Mouse (Mus musculus) adrenal gland, postnatal 10 days (tissue): ENCODE measurements around the gene Bcl2l13. TPM values are rescaled to one million over a fixed set of nuclear protein-coding genes. Genes with fewer than 3 reads are reported as not detected.
A peak's percentile ranks its signal among the peaks of the same experiment; 100 is the strongest.

Experiments
- DNase-seq: peaks from one replicate; pipeline ENCODE4 v3.0.0; 2021; ENCODE audit warnings: mixed read lengths
- microRNA-seq: library from miRNA; unstranded; fragments of <30 nt; microRNA quantifications from one replicate; pipeline ENCODE4 v1.2.0, GENCODE M21; 2021
- total RNA-seq, 2 experiments: library from RNA; stranded (reverse); gene quantifications; 2 replicates each; pipeline ENCODE4 v1.2.3; 2021

Bcl2l13 gene
- total RNA-seq, 2 experiments from 2014 or later = 91.5 to 95.8 TPM

GRCm38 (mm10) chr6:120929421-120929820 is 93.4 kb downstream of the Bcl2l13 start:
- DNase-seq = no peak

GRCm38 (mm10) chr6:120930450-120931306 is 94.7 kb downstream of the Bcl2l13 start:
- DNase-seq = peak; percentile 16

GRCm38 (mm10) chr6:120932597-120932996 is 96.6 kb downstream of the Bcl2l13 start:
- no peak for DNase-seq

GRCm38 (mm10) chr6:120933670-120934069 is 97.7 kb downstream of the Bcl2l13 start:
- no peak for DNase-seq

- no peak for DNase-seq
These were observed 98.2 kb downstream of the Bcl2l13 start for GRCm38 (mm10) chr6:120934176-120934575.

GRCm38 (mm10) chr6:120937104-120937617 is 101.1 kb downstream of the Bcl2l13 start:
- DNase-seq = no peak

- DNase-seq = no peak
These were observed 102.1 kb downstream of the Bcl2l13 start for GRCm38 (mm10) chr6:120937999-120938608.

- no peak for DNase-seq
These were observed 102.9 kb downstream of the Bcl2l13 start for GRCm38 (mm10) chr6:120938763-120939450.

GRCm38 (mm10) chr6:120939783-120940182 is 103.8 kb downstream of the Bcl2l13 start:
- DNase-seq = no peak

- no peak for DNase-seq
These were observed 104.6 kb downstream of the Bcl2l13 start for GRCm38 (mm10) chr6:120940446-120941083.

GRCm38 (mm10) chr6:120941084-120941481 is 105.1 kb downstream of the Bcl2l13 start:
- DNase-seq = no peak

GRCm38 (mm10) chr6:120941575-120941974 is 105.6 kb downstream of the Bcl2l13 start:
- DNase-seq = no peak

Small RNA genes within 50 kb of the gene (microRNA-seq; reads per million reads assigned to microRNA genes)
- not detected for gene Gm25193

Other genes starting within 250 kb of the Bcl2l13 start
- gene Cecr2, start 169.8 kb upstream of the Bcl2l13 start, total RNA-seq = 10 to 100 TPM; 15.7 to 29.4 TPM
- gene Slc25a18, start 62.6 kb upstream of the Bcl2l13 start, total RNA-seq = under 1 TPM; 0.75 to 0.91 TPM
- 100 to 1,000 TPM; 225 to 226 TPM for gene Atp6v1e1, start 13.4 kb upstream of the Bcl2l13 start, total RNA-seq
- 1 to 10 TPM; 6.4 to 7.0 TPM for gene Bid, start 80.6 kb downstream of the Bcl2l13 start, total RNA-seq